Mouse (Mus musculus): Measurements from ENCODE around the gene Gm21680. TPM values are rescaled to one million over a fixed set of nuclear protein-coding genes. Genes with fewer than 3 reads are reported as not detected.
"Not testable (repeated sequence)": the region's sequence is repeated elsewhere in the genome, so short reads cannot be mapped to it uniquely, and the experiment has no call there.

Gm21680 gene
- not detected in 2 replicates for polyA plus RNA-seq (2014; fragmentation: Nextera tagmentation; extraction: Ambion mirVana)

DNA sequence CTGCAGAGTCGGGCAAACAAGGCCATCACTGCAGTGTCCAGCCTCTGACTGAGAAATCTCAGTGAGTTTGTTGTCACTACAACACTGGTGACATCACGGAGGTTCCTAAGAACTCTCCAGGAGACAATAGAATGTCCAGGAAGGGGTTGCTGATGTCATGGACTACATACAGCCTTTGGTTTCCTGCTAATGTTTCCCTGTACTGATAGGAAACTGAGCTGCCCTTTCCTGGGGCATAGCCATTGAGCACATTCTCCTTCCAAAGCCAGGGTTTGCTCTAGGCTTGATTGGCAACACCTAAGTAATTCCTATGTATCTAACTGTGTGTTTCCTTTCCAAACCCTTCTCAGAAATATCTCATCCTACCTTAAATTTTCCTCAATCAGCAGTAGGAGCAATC is at the start of gene Gm21680:
Gene Gm21680, minus strand, starts transcription at position 101 of the 400 bp plus-strand sequence.
- H3K36me3 ChIP-seq (ENCODE audit: insufficient read depth); H3K4me3 ChIP-seq (ENCODE audit: low read depth, low read length); H3K4me2 ChIP-seq; ATAC-seq (ENCODE audit: insufficient read depth); H3K27me3 ChIP-seq (ENCODE audit: insufficient read depth, low read length); H3K9me3 ChIP-seq (ENCODE audit: low read depth, low read length); H3K9ac ChIP-seq; DNase-seq; H3K27ac ChIP-seq (ENCODE audit: low read depth); H3K4me1 ChIP-seq (ENCODE audit: insufficient read depth): not testable (repeated sequence)
- no CpG with 5 or more reads among the region's 2 CpGs for WGBS

DNA sequence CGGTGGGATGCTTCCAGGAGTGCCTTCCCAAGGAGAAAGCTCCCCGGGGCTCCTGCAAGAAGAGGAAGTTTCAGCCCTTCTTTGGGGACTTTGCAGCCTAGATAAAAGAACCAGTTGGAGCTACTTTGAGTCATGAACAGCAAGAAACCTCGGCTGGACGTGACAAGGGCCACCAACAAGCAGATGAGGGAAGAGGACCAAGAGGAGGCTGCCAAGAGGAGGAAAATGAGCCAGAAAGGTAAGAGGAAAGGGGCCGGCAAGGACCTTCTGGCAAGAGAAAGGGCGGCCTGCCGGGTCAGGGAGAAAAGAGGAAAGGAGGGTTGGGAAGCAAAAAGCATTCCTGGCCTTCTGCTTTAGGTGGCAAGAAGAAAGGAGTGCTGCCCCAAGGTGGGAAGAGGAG is 35.2 kb upstream of the Gm21680 start:
- not testable (repeated sequence) for H3K4me2 ChIP-seq

GRCm38 (mm10) chr5:26006937-26007695 is 34.7 kb upstream of the Gm21680 start:
- H3K27ac ChIP-seq (ENCODE audit: low read depth); H3K9ac ChIP-seq; H3K27me3 ChIP-seq (ENCODE audit: insufficient read depth, low read length); H3K36me3 ChIP-seq (ENCODE audit: insufficient read depth); H3K4me1 ChIP-seq (ENCODE audit: insufficient read depth); H3K9me3 ChIP-seq (ENCODE audit: low read depth, low read length): not testable (repeated sequence)
- ATAC-seq (ENCODE audit: insufficient read depth) (peak; percentile 82), DNase-seq (peak; percentile 22)
- Histone ChIP-seq H3K4me2 (peak overlapping the region; percentile 53), H3K4me3 (ENCODE audit: low read depth, low read length) (peak overlapping the region; percentile 32)
- WGBS: 14% methylated on average over 43 of the region's 45 CpGs

More for the DNA sequence above, 35.2 kb upstream of the Gm21680 start:
- not testable (repeated sequence) for H3K27ac ChIP-seq (ENCODE audit: low read depth); H3K27me3 ChIP-seq (ENCODE audit: insufficient read depth, low read length); ATAC-seq (ENCODE audit: insufficient read depth); H3K36me3 ChIP-seq (ENCODE audit: insufficient read depth); H3K9ac ChIP-seq; H3K9me3 ChIP-seq (ENCODE audit: low read depth, low read length); H3K4me3 ChIP-seq (ENCODE audit: low read depth, low read length); DNase-seq; H3K4me1 ChIP-seq (ENCODE audit: insufficient read depth)
- 51% methylated on average over 6 of the region's 7 CpGs for WGBS

DNA sequence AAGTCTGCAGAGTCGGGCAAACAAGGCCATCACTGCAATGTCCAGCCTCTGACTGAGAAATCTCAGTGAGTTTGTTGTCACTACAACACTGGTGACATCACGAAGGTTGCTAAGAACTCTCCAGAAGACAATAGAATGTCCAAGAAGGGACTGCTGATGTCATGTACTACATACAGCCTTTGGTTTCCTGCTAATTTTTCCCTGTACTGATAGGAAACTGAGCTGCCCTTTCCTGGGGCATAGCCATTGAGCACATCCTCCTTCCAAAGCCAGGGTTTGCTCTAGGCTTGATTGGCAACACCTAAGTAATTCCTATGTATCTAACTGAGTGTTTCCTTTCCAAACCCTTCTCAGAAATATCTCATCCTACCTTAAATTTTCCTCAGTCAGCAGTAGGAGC is 32.2 kb upstream of the Gm21680 start, which contains the start of gene Gm1979:
Gene Gm1979, minus strand, starts transcription at position 101 of the 400 bp plus-strand sequence.
- not testable (repeated sequence) for H3K36me3 ChIP-seq (ENCODE audit: insufficient read depth); H3K9ac ChIP-seq; ATAC-seq (ENCODE audit: insufficient read depth); H3K9me3 ChIP-seq (ENCODE audit: low read depth, low read length); H3K4me3 ChIP-seq (ENCODE audit: low read depth, low read length); DNase-seq; H3K27me3 ChIP-seq (ENCODE audit: insufficient read depth, low read length); H3K27ac ChIP-seq (ENCODE audit: low read depth); H3K4me2 ChIP-seq; H3K4me1 ChIP-seq (ENCODE audit: insufficient read depth)
- WGBS: 92% methylated on average over 1 of the region's 2 CpGs

- no CpG with 5 or more reads among the region's 3 CpGs for WGBS
Measured at GRCm38 (mm10) chr5:25988550-25988949, 16.1 kb upstream of the Gm21680 start, which contains the start of gene Gm21698. TSS of gene Gm21698 (minus strand) at chr5:25988650.

GRCm38 (mm10) chr5:25957050-25957449 is 15.4 kb downstream of the Gm21680 start:
- not testable (repeated sequence) for H3K27ac ChIP-seq (ENCODE audit: low read depth); DNase-seq; H3K4me1 ChIP-seq (ENCODE audit: insufficient read depth); ATAC-seq (ENCODE audit: insufficient read depth); H3K27me3 ChIP-seq (ENCODE audit: insufficient read depth, low read length); H3K9me3 ChIP-seq (ENCODE audit: low read depth, low read length); H3K36me3 ChIP-seq (ENCODE audit: insufficient read depth); H3K9ac ChIP-seq
- Histone ChIP-seq H3K4me3 (ENCODE audit: low read depth, low read length) (peak overlapping the region; percentile 6; the same call in 1 of the 2 replicates), H3K4me2 (peak overlapping the region; percentile 43)
- 45% methylated on average over 16 of the region's 17 CpGs for WGBS

More at GRCm38 (mm10) chr5:25988550-25988949, 16.1 kb upstream of the Gm21680 start, which contains the start of gene Gm21698:
- H3K9me3 ChIP-seq (ENCODE audit: low read depth, low read length); H3K4me1 ChIP-seq (ENCODE audit: insufficient read depth); H3K36me3 ChIP-seq (ENCODE audit: insufficient read depth); H3K4me3 ChIP-seq (ENCODE audit: low read depth, low read length); DNase-seq; H3K9ac ChIP-seq; H3K27me3 ChIP-seq (ENCODE audit: insufficient read depth, low read length); ATAC-seq (ENCODE audit: insufficient read depth); H3K27ac ChIP-seq (ENCODE audit: low read depth); H3K4me2 ChIP-seq: not testable (repeated sequence)

DNA sequence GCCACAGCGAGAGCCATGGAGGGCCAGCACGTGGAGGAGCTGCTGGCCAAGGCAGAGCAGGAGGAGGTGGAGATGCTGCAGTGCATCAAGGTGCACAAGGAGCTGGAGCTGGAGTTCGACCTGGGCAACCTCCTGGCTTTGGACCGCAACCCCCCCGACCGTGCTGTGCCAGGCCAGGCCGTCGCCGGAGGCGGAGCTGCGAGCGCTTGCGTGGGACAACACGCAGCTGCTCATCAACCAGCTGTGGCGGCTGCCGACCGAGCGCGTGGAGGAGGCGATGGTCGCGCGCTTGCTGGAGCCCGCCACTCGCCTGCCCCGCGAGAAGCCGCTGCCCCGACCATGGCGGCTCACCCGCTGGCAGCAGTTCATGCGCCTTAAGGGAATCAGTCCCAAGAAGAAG is 15.9 kb downstream of the Gm21680 start:
- not testable (repeated sequence) for H3K4me1 ChIP-seq (ENCODE audit: insufficient read depth); DNase-seq; ATAC-seq (ENCODE audit: insufficient read depth); H3K36me3 ChIP-seq (ENCODE audit: insufficient read depth); H3K9ac ChIP-seq; H3K9me3 ChIP-seq (ENCODE audit: low read depth, low read length); H3K27ac ChIP-seq (ENCODE audit: low read depth); H3K27me3 ChIP-seq (ENCODE audit: insufficient read depth, low read length)
- Histone ChIP-seq H3K4me3 (ENCODE audit: low read depth, low read length) (peak overlapping the region; percentile 6; the same call in 1 of the 2 replicates), H3K4me2 (peak overlapping the region; percentile 43)
- WGBS: 20% methylated on average over 32 of the region's 32 CpGs

DNA sequence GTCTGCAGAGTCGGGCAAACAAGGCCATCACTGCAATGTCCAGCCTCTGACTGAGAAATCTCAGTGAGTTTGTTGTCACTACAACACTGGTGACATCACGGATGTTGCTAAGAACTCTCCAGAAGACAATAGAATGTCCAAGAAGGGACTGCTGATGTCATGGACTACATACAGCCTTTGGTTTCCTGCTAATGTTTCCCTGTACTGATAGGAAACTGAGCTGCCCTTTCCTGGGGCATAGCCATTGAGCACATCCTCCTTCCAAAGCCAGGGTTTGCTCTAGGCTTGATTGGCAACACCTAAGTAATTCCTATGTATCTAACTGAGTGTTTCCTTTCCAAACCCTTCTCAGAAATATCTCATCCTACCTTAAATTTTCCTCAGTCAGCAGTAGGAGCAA is 18.1 kb downstream of the Gm21680 start, which contains the start of gene Gm21671:
Gene Gm21671, minus strand, starts transcription at position 101 of the 400 bp plus-strand sequence.
- H3K4me2 ChIP-seq; H3K4me3 ChIP-seq (ENCODE audit: low read depth, low read length); H3K4me1 ChIP-seq (ENCODE audit: insufficient read depth); H3K27me3 ChIP-seq (ENCODE audit: insufficient read depth, low read length); H3K9me3 ChIP-seq (ENCODE audit: low read depth, low read length); ATAC-seq (ENCODE audit: insufficient read depth); H3K9ac ChIP-seq; DNase-seq; H3K36me3 ChIP-seq (ENCODE audit: insufficient read depth); H3K27ac ChIP-seq (ENCODE audit: low read depth): not testable (repeated sequence)
- 63% methylated on average over 2 of the region's 2 CpGs for WGBS

DNA sequence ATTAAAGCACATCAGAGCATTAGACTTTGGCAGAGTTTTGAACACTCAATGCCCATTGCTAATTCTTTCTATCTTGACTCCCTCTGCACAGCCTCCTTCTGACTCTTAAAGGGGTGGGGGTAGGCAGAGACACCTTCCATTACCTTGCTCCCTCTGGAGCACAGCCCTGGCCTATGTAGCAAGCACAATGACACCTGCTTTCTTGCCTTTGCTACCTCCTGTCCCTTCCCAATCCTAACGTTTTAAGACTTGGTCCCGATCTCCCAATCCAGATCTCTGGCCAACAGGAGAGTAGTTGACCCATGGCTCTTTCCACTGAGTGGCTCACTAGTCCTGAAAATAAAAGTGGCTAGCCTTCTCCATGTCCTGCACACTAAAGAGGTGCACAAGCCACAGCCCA is 27.1 kb downstream of the Gm21680 start:
- not testable (repeated sequence) for H3K27ac ChIP-seq (ENCODE audit: low read depth); H3K4me1 ChIP-seq (ENCODE audit: insufficient read depth); DNase-seq; H3K9ac ChIP-seq; ATAC-seq (ENCODE audit: insufficient read depth); H3K27me3 ChIP-seq (ENCODE audit: insufficient read depth, low read length); H3K4me2 ChIP-seq; H3K4me3 ChIP-seq (ENCODE audit: low read depth, low read length); H3K36me3 ChIP-seq (ENCODE audit: insufficient read depth); H3K9me3 ChIP-seq (ENCODE audit: low read depth, low read length)
- 83% methylated on average over 2 of the region's 2 CpGs for WGBS

- H3K36me3 ChIP-seq (ENCODE audit: insufficient read depth); DNase-seq; H3K9ac ChIP-seq; H3K4me2 ChIP-seq; ATAC-seq (ENCODE audit: insufficient read depth); H3K4me3 ChIP-seq (ENCODE audit: low read depth, low read length); H3K4me1 ChIP-seq (ENCODE audit: insufficient read depth); H3K27me3 ChIP-seq (ENCODE audit: insufficient read depth, low read length); H3K27ac ChIP-seq (ENCODE audit: low read depth); H3K9me3 ChIP-seq (ENCODE audit: low read depth, low read length): not testable (repeated sequence)
- 53% methylated on average over 2 of the region's 2 CpGs for WGBS
Measured at GRCm38 (mm10) chr5:25942281-25942680, 30.2 kb downstream of the Gm21680 start, which contains the start of gene Gm21663. TSS of gene Gm21663 (minus strand) at chr5:25942381.
